ENCODE assay signal across 27 mouse cellular contexts in the genomic region with DNA sequence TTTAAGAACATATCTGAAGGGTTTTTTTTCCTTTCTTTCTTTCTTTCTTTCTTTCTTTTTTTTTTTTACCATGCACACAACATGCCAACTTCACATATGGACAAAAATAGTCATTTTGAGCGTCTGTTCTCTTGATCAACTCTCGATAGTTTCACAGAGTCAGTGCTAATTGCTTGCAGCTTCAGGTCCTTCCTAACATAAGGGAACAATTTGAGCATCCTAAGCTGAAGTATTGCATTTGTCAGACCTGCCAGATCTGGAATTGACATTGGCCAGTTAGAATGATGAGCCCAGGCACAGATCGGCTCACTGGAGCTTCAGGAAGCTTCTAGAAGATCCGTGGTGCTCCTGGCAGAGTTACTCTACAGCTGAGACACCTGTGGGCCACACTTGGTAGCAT.
"Had no signal": no experiment of that assay in that cellular context is flagged by ENCODE, and none has a peak within 500 bp of the region (broad histone marks: within the 10 kb centered on the region; RNA-seq: fewer than 3 reads in every experiment).

No protein-coding gene starts in this region.

- H3K27ac ChIP-seq: heart, adult 2 months; heart, embryonic 13.5 days; heart, embryonic 15.5 days; hindbrain, embryonic 13.5 days; hindbrain, embryonic 15.5 days; hindbrain, postnatal 0 days; kidney, embryonic 15.5 days; kidney, postnatal 0 days; left cerebral cortex, adult 2 months; limb, embryonic 10.5 days; limb, embryonic 12.5 days; liver, embryonic 13.5 days; liver, embryonic 15.5 days had no signal

- H3K36me3 ChIP-seq: heart, embryonic 13.5 days; heart, embryonic 15.5 days; hindbrain, embryonic 13.5 days; hindbrain, embryonic 15.5 days; kidney, embryonic 15.5 days; limb, embryonic 10.5 days; limb, embryonic 12.5 days; liver, embryonic 13.5 days; liver, embryonic 15.5 days had no signal

- H3K4me1 ChIP-seq: liver, embryonic 13.5 days; liver, embryonic 15.5 days had no signal

- H3K4me3 ChIP-seq: heart, adult 2 months; heart, embryonic 13.5 days; heart, embryonic 15.5 days; hindbrain, embryonic 13.5 days; hindbrain, embryonic 15.5 days; kidney, embryonic 15.5 days; left cerebral cortex, adult 2 months; limb, embryonic 10.5 days; limb, embryonic 12.5 days; liver, embryonic 13.5 days; liver, embryonic 15.5 days had no signal

- DNase-seq: gastrocnemius, postnatal 14 days; gastrocnemius, postnatal 36 days; heart, adult 2 months; heart, postnatal 14 days; heart, postnatal 36 days; kidney, adult 11 months; kidney, adult 2 months; kidney, adult 9 months; kidney, postnatal 14 days; kidney, postnatal 4 days; liver; liver, embryonic 13.5 days; liver, postnatal 0 days had no signal

- H3K9ac ChIP-seq: heart, embryonic 13.5 days; heart, embryonic 15.5 days; hindbrain, embryonic 13.5 days; hindbrain, embryonic 15.5 days; kidney, embryonic 15.5 days; limb, embryonic 12.5 days; liver, embryonic 13.5 days; liver, embryonic 15.5 days; liver, postnatal 0 days had no signal

- H3K4me2 ChIP-seq: heart, embryonic 11.5 days; heart, embryonic 13.5 days; heart, embryonic 15.5 days; hindbrain, embryonic 13.5 days; hindbrain, embryonic 15.5 days; kidney, embryonic 15.5 days; limb, embryonic 12.5 days; liver, embryonic 11.5 days; liver, embryonic 13.5 days; liver, embryonic 15.5 days had no signal

- H3K9me3 ChIP-seq: heart, embryonic 13.5 days; heart, embryonic 15.5 days; hindbrain, embryonic 13.5 days; hindbrain, embryonic 15.5 days; kidney, embryonic 15.5 days; limb, embryonic 10.5 days; limb, embryonic 12.5 days; liver, embryonic 13.5 days; liver, embryonic 15.5 days had no signal

- H3K27me3 ChIP-seq: heart, embryonic 13.5 days; heart, embryonic 15.5 days; hindbrain, embryonic 13.5 days; hindbrain, embryonic 15.5 days; kidney, embryonic 15.5 days; liver, embryonic 13.5 days; liver, embryonic 15.5 days had no signal

- ATAC-seq: hindbrain, postnatal 0 days; intestine, embryonic 16.5 days; liver, postnatal 0 days had no signal
